Mouse (Mus musculus): Measurements from ENCODE around the gene Ltb4r2.

Ltb4r2 gene

DNA sequence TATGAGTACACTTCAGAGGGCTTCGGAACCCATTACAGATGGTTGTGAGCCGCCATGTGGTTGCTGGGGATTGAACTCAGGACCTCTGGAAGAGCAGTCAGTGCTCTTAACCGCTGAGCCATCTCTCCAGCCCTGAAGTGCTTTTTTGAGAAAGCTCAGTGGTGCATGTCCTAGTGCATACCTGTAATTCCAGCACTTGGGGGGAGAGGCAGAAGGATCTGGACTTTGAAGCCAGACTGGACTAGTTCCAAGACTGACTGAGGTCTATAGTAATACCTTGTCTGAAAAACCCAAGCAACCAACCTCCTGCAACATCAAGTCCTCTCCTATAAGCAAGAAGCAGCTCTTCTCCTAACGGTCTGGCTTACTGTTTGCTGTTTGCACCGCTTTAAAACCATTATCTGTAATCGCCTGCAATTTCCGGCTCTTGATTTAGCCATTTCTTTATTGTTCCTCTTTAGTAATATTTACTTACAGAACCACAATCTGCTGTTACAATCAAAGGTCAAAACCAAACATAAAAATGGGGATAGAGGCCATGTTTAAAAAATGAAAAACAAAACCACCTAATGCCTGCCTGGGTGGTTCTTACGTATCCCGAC lies 24.0 kb upstream of the Ltb4r2 start:
- no peak for DNase-seq (ENCODE audit: low spot score in 2 of 2)

DNA sequence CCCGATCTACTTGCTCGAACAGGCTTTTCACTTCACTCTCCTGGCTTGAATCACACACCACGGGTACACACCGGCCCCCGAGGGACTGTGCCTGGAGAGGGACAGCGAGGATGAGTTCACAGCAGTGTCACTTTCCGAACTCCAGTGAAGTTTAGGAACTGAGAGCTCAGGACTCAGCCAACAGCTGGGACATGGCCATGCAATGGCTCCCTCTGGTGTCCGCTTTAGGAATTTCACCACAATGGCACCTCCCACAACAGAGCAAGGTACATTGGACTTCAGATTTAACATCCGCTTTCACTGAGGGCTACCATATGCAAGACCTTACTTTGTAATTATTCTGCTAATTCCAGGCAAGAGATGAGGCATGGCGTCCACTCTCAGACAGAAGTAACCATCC lies 17.5 kb upstream of the Ltb4r2 start:
- peak; percentile 57 to 82 for DNase-seq (ENCODE audit: low spot score in 2 of 2)

DNA sequence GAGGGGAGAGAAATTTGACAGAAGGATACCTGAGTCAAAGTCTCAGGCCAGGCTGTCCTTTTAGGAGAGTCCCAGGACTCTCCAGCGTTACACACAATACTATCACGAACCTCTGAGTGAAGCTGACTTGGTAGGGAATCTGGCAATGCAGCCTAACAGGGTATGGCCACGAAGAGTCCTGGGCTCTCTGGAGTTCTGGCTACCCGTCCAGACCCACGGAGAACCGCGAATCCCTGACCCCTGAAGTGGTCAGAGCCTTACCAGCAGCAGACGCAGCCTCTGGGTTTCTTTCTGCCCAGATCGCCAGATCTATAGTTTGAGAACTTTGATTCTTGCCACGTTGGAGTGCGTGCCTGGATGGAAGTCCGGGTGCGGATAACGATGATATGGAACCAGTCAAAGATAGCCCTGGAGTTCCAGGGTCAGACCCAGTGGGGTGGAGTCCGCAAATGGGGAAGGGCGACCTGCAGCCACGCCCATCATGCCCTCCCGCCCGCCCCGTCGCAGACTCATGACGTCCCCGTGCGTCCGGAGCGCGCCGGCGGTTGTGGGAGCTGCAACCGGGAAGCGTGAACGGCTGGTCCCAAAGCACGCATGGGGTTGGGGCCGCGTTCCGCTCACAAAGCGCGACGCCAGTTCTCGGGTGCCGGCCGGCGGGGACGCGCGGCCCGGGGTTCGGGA lies 15.9 kb upstream of the Ltb4r2 start, which contains the start of the genes Dhrs1 and Nop9:
Gene Dhrs1, minus strand, starts transcription at position 511 of the 681 bp plus-strand sequence.
Gene Nop9, plus strand, starts transcription at position 514 of the 681 bp plus-strand sequence.
- DNase-seq (ENCODE audit: low spot score in 2 of 2): peak; percentile 72 to 86

DNA sequence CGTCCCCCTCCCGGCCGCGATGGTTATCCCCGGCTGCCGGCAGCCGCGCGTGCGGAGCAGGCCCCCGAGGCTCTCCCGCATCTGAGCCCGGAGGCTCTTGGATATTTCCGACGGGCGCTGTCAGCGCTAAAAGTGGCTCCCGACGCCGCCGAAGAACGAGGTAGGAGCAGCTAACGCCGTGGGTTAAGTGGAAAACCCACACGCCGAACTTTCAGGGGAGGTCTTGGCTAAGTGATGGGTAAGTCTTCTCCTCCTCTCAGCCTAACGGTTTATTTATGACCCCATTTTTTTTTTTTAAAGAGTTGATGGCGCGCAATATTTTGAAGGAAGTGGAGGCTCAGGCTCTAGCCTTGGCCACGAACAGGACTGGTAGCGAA lies 15.4 kb upstream of the Ltb4r2 start:
- no peak for DNase-seq (ENCODE audit: low spot score in 2 of 2)

DNA sequence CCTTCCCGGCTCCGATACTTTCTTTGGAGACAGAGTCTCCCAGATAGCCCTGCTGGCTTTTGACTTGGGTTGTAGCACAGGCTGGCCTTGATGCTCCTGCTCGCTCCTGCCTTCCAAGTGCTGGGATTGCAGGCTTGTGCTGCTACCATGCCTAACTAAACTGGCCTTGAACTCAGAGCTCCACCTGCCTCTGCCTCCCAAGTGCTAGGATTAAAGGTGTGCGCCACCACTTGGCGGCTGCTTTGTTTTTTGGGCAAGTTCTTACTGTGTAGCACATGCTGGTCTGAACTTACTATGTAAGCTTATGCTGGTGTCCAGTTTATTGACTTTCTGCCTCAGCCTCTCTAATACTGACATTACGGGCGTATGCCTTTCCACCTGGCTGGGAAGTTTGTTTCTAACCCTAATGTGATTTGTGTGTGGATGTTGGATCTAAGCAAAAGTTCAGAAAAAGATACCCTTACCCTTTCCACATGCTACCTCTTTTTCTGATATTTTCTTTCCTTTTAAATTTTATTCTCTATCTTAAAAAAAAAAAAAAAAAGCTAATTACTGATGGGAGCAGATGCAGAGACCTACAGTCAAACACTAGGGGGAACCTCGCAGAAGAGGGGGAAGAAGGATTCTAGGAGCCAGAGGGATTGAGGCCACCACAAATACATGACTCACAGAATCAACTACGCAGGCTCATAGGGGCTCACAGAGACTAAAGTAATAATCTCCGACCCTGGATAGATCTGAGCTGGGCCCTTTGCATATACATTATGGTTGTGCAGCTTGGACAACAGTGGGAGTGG lies 14.0 kb upstream of the Ltb4r2 start:
- no peak for DNase-seq (ENCODE audit: low spot score in 2 of 2)

DNA sequence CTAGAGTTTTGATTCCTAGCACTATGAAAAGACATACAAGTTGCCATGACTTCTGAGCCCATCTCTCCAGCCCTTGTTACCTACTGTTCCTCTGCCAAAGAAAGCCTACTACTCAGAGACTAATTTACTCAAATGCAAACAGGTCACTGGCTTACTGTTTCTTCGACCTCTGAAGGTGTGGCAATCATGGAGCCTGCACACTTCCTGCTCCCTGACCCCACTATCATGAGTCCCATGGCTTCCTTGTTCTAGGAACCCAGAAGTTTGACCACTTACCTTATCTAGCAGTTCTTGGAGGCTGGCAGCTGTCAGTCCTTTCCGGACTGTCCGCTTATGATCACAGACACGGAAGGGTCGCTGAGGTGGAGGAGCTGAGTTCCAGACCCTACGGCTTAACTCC lies 3.7 kb upstream of the Ltb4r2 start:
- no peak for DNase-seq (ENCODE audit: low spot score in 2 of 2)

DNA sequence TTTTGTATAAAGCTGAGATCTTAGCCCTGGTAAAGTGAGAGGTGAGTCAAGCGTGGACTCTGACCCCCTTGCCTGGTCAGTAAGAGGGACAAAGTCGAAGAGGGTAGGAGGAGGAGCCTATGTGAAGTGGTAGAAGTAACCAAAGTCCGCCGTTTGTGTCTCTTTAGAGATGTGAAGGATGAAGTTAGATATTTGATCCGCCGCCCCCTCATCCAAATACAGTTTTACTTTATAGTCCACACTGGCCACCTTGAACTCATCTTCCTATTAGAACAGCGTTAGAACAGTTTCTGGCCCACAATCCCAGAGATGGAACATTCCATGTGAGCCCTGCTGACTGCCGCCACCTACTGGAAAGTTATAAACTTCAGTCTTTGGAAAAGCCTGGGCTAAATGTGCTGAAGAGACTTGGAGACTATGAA lies 2.9 kb upstream of the Ltb4r2 start, which contains the start of gene Cideb:
Gene Cideb, minus strand, starts transcription at position 96 of the 422 bp plus-strand sequence.
- DNase-seq (ENCODE audit: low spot score in 2 of 2): no peak

DNA sequence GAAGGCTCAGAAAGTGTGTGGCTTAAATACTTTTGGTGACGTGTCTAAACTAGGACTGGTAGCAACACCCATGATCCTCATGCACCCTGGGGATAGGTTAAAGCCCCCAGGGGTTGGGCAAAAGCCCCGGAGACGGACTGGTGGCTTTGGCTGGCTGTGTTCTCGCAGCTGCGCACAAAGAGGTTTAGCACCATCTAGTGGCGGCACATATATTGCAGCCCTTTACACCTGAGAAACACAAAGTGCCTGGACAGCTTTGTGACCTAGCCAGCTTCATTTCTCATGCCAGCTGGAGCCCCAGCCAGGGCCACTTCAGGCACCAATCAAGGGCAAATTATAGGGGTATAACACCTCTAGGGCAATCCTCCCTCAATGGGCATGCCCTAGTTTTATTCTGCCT lies 1.1 kb upstream of the Ltb4r2 start:
- DNase-seq (ENCODE audit: low spot score in 2 of 2): peak; percentile 54 to 77

DNA sequence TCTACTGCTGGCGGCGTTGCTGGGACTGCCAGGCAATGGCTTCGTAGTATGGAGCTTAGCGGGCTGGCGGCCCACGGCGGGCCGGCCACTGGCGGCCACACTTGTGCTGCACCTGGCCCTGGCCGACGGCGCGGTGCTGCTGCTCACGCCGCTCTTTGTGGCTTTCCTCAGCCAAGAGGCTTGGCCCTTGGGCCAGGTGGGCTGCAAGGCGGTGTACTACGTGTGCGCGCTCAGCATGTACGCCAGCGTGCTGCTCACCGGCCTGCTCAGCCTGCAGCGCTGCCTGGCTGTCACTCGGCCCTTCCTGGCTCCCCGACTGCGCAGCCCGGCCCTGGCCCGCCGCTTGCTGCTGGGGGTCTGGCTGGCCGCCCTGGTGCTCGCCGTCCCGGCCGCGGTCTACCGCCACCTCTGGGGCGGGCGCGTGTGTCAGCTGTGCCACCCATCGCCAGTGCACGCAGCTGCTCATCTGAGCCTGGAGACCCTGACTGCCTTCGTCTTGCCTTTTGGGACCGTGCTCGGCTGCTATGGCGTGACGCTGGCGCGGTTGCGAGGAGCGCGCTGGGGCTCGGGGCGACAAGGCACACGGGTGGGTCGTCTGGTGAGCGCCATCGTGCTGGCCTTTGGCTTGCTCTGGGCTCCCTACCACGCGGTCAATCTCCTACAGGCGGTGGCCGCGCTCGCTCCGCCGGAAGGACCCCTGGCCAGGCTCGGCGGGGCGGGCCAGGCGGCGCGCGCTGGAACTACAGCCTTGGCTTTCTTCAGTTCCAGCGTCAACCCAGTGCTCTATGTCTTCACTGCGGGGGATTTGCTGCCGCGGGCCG lies 983 bp downstream of the Ltb4r2 start:
- peak in 1 of 2 experiments; percentile 56 for DNase-seq (ENCODE audit: low spot score in 2 of 2)

DNA sequence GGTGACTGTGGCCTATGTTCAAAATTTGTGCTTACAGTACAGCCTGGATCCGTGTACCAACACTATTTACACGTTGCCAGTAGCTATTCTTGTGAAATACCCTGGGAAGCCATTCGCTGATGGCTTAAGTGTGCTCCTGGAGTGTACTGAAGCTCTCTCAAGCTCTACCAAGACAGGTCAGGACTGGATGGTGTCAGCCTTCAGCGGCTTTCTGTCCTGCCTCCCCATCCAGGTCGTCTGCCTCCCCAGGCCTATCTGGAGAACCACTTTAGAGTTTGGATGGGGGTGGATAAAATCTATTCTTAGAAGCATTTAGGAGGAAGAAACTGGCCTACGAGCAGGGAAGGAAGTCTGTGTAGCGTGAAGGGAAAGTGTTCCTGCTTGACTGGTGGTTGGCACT lies 1.9 kb downstream of the Ltb4r2 start:
- DNase-seq (ENCODE audit: low spot score in 2 of 2): no peak

DNA sequence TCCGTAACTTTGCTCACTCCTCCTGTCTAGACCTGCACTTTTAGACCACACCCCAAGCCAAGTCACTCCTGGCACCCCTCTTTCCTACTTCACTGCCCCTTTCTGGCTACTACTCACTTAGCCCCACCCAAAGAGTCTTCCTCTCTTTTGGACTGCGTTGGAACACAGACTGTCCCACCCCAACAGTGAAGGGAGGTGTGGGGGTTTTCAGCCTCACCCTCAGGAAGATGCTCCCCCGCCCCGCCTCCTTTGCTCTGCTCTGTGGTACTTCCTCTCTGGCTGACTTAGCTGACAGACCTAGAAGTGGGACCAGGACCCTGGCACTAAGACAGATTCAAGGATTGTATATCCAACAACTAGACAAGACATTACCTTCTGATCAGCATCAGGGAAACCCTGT lies 4.5 kb downstream of the Ltb4r2 start, which contains the start of gene Ltb4r1:
Gene Ltb4r1, plus strand, starts transcription at position 267 of the 400 bp plus-strand sequence.
- DNase-seq (ENCODE audit: low spot score in 2 of 2): no peak

DNA sequence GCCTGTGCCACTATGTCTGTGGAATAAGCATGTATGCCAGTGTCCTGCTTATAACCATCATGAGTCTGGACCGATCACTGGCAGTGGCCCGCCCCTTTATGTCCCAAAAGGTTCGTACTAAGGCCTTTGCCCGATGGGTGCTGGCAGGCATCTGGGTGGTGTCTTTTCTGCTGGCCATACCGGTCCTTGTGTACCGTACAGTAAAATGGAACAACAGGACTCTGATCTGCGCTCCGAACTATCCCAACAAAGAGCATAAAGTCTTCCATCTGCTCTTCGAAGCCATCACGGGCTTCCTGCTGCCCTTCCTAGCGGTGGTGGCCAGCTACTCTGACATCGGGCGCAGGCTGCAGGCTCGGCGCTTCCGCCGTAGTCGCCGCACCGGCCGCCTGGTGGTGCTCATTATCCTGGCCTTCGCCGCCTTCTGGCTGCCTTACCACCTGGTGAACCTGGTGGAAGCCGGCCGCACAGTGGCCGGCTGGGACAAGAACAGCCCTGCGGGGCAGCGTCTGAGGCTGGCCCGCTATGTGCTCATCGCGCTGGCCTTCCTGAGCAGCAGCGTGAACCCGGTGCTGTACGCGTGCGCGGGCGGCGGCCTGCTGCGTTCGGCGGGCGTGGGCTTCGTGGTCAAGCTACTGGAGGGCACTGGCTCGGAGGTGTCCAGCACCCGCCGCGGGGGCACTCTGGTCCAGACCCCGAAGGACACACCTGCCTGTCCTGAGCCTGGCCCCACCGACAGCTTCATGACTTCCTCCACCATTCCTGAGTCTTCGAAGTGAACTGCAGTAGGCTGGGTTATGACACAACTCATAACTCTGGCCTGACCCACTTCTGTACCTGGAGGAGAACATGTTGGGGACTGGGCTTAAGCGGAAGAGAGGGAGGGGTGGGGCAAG lies 6.5 kb downstream of the Ltb4r2 start:
- peak in 1 of 2 experiments; percentile 42 for DNase-seq (ENCODE audit: low spot score in 2 of 2)

DNA sequence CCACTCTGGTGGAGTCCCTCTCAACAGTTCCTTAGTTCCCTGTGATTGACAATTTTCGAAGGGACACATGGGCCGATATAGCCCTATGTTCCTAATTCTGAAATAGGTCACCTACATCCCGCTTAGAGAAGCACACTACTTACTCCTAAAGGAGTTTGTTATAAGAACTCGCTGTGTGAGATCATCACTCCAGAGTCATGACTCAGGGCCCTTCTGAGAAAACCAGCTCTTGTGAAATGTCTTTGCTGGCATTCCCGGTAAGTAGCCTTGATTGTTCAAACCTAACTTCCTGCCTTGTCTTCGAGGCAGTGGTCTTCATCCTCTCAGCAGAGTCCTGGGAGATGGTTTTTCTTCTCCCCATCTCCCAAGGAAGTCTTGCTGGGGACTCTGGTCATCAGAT lies 7.3 kb downstream of the Ltb4r2 start:
- DNase-seq (ENCODE audit: low spot score in 2 of 2): no peak

DNA sequence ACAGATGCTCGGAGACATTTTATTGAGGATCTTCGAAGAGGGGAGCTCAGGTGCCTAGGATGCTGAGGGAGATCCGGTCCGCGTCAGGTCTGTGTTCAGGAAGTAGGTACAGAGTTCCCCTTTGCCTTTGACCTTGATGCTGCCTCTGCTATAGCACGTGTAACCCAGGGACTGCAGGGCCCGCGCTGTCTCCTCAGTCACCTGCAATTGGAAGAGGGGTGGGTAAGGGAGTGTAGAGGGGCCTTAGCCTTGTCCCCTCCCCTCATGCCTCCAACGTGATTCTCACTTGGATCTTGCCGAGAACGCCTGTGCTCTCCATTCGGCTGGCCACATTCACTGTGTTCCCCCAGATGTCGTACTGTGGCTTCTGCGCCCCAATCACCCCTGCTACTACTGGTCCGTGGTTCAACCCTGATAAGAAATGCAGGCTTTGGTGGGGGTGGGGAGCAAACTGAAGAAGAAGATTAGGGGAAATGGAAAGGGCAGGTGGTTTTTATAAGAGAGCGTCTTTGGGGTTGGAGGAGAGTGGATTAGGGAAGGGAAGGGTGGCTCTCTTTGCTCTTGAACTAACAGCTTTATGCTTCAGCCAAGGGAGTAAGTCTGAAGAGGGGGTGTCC lies 8.0 kb downstream of the Ltb4r2 start:
- no peak for DNase-seq (ENCODE audit: low spot score in 2 of 2)

DNA sequence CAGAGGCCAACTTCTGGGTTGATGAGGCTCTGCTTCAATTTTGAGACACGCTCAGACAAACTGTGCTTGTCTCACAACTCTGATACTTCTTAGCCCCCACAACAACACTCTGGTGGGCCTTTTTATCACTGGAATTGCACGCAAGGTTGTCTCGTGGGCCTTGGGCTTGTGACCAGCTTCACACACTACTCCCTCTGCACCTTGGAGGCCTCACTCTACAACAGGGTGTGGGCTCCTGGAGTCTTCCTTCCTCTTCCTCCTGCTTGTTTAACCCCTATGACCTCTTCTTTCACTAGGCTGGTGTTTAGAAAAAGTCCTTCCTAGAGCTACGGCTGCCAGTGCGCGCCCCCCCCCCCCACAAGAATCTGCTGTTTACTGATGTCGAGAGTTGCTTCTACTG lies 15.5 kb downstream of the Ltb4r2 start:
- no peak for DNase-seq (ENCODE audit: low spot score in 2 of 2)

DNA sequence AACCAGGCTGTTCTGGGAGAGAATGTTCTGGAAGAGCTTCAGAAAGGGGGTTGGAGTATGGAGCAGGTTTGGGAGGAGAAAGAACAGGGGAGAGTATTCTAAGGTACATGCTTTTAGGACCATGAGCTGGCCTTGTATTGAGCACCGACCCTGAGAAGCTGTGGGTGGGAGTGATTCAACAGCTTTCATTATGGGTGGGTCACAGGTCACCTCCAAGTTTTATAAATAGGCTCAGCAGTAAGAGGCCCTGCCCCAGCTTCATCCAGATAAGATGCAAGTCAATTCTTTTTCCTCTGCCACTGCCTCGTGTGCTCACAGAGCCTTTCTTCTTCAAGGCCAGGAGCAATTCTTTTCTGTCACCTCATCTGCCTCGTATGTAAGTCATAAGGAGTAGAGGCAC lies 15.9 kb downstream of the Ltb4r2 start:
- DNase-seq (ENCODE audit: low spot score in 2 of 2): peak in 1 of 2 experiments; percentile 1

DNA sequence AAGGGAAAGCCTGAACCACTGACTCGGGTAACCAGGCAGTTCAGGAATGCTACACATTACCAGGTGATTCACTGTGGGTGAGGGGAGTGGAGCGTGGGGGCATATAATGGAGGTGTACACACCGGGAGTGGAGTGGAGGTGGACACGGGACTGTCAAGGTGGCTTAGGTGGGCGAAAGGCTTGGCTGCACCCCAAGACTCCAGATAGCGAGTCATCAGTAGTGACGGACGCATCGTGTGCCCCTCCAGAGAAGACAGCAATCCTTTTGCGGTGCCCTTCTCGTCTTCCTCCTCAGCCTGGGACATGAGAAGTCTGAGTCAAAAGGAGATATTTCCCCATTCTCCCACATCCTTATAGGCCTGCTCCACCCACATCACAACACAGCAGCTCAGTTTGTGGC lies 16.6 kb downstream of the Ltb4r2 start:
- DNase-seq (ENCODE audit: low spot score in 2 of 2): peak in 1 of 2 experiments; percentile 2

DNA sequence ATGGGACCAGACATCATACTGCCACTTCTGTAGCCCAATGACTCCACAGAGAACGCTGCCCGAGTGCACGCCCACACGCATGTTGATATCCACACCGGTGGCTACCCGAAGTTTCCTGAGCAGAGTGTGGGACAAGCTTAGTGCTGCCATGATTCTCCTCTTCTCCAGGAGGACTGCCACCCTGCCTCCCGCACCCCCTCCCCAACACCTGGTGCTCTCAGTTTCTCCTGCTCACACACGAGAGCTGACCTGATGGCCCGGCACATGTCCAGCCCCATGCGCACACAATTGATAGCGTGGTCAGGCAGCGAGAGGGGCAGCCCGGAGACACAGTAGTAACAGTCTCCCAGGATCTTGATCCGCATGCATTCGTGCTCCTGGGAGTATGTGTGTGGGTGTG lies 17.5 kb downstream of the Ltb4r2 start:
- DNase-seq (ENCODE audit: low spot score in 2 of 2): peak in 1 of 2 experiments; percentile 4

DNA sequence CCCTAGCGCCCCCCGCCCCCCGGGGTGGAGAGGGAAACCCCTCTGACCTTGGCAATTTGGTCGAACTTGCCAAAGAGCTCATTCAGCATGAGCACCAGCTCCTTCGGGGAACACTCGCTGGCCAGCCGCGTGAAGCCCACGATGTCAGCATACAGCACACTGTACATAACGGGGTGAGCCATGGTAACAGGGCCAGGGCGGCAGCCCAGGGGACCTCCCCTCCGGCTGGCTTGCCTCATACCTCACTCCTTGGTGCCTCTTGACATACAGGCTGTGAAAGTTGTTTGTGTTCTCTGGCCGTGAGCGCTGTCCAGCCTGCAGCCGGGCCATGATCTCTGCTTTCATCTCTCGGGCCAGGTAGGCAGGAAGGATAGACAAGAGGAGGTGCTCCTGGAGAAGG lies 18.4 kb downstream of the Ltb4r2 start:
- DNase-seq (ENCODE audit: low spot score in 2 of 2): peak; percentile 3

DNA sequence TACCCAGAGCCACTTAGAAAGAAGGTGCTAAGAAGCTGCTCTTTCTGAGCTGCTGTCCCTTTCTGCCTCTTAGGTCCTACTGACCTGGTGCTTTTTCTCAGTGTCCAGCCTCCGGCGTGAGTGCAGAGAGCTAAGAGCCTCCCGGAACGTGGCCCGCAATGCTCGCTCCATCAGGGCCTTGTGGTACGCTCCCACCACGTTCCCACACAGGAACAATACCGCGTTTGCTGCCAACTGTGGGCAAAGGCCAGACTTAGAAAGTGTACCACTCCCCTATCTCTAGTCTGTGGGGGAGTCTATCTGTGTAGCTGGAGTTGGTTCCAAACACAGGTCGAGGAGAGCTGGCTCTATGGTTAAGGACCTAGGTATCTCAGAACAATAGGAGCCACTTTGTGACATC lies 19.5 kb downstream of the Ltb4r2 start:
- peak in 1 of 2 experiments; percentile 4 for DNase-seq (ENCODE audit: low spot score in 2 of 2)
